Mouse (Mus musculus) layer of hippocampus, adult 9-11 months (tissue): ENCODE measurements at regions not wholly inside any gene's neighbourhood (a gene's known extent, or its start where the extent isn't known, plus 50 kb on each side); places are given as distances from the start of the nearest gene placed in this dataset.

Source experiments
- DNase-seq: peaks from one replicate; pipeline ENCODE4 v3.0.0; 2022

- no peak for DNase-seq
Observed at GRCm38 (mm10) chr13:119140436-119140835, 288.0 kb upstream of the Paip1 start.

- no peak for DNase-seq
Observed at GRCm38 (mm10) chr13:119143351-119143750, 285.1 kb upstream of the Paip1 start.

GRCm38 (mm10) chr13:119145713-119146112 is 282.7 kb upstream of the Paip1 start:
- no peak for DNase-seq

GRCm38 (mm10) chr13:119147701-119148100 is 280.7 kb upstream of the Paip1 start:
- no peak for DNase-seq

GRCm38 (mm10) chr13:119149141-119149540 is 279.3 kb upstream of the Paip1 start:
- no peak for DNase-seq

- DNase-seq, result no peak
Observed at GRCm38 (mm10) chr13:119150847-119151548, 277.4 kb upstream of the Paip1 start.

GRCm38 (mm10) chr13:119177753-119178152 is 250.6 kb upstream of the Paip1 start:
- DNase-seq, result no peak

GRCm38 (mm10) chr13:119178212-119178611 is 250.2 kb upstream of the Paip1 start:
- no peak for DNase-seq

GRCm38 (mm10) chr13:119179157-119179920 is 249.1 kb upstream of the Paip1 start:
- no peak for DNase-seq

- no peak for DNase-seq
Observed at GRCm38 (mm10) chr13:119184322-119184877, 244.0 kb upstream of the Paip1 start.

- DNase-seq, result no peak
Observed at GRCm38 (mm10) chr13:119185567-119186143, 242.7 kb upstream of the Paip1 start.

- DNase-seq, result no peak
Observed at GRCm38 (mm10) chr13:119231556-119231955, 196.8 kb upstream of the Paip1 start.

GRCm38 (mm10) chr13:119232100-119233029 is 196.0 kb upstream of the Paip1 start:
- DNase-seq, result no peak

GRCm38 (mm10) chr13:119233030-119233385 is 195.4 kb upstream of the Paip1 start:
- DNase-seq, result no peak

- DNase-seq, result no peak
Observed at GRCm38 (mm10) chr13:119233869-119234268, 194.5 kb upstream of the Paip1 start.

- DNase-seq, result no peak
Observed at GRCm38 (mm10) chr13:119242358-119242757, 186.0 kb upstream of the Paip1 start.

- DNase-seq, result no peak
Observed at GRCm38 (mm10) chr13:119247101-119247500, 181.3 kb upstream of the Paip1 start.

- no peak for DNase-seq
Observed at GRCm38 (mm10) chr13:119252006-119252405, 176.4 kb upstream of the Paip1 start.

GRCm38 (mm10) chr13:119256350-119256749 is 172.1 kb upstream of the Paip1 start:
- no peak for DNase-seq

GRCm38 (mm10) chr13:119258515-119258914 is 169.9 kb upstream of the Paip1 start:
- DNase-seq, result no peak

- DNase-seq, result no peak
Observed at GRCm38 (mm10) chr13:119263561-119263960, 164.8 kb upstream of the Paip1 start.

GRCm38 (mm10) chr13:119267608-119268300 is 160.6 kb upstream of the Paip1 start:
- DNase-seq, result no peak
